Mouse (Mus musculus): ENCODE data around the gene Anp32b.

- TF ChIP-seq CTCF (IDR thresholded peaks at IDR 0.05) (no peak), POLR2A (IDR thresholded peaks at IDR 0.05; ENCODE audit: insufficient read depth, low read depth, low read length) (no peak)
These were observed 8.2 kb upstream of the Anp32b start for GRCm38 (mm10) chr4:46442501-46442900.
